Mouse (Mus musculus): ENCODE measurements around the gene Galnt14.

Gene Galnt14

GRCm38 (mm10) chr17:73668996-73669395, 41.3 kb downstream of the Galnt14 start:
- no peak for ATAC-seq (ENCODE audit: low TSS enrichment)

- ATAC-seq (ENCODE audit: low TSS enrichment): no peak
Measured at GRCm38 (mm10) chr17:73663237-73663636, 47.0 kb downstream of the Galnt14 start.

GRCm38 (mm10) chr17:73658731-73659445, 51.4 kb downstream of the Galnt14 start:
- no peak for ATAC-seq (ENCODE audit: low TSS enrichment)

DNA sequence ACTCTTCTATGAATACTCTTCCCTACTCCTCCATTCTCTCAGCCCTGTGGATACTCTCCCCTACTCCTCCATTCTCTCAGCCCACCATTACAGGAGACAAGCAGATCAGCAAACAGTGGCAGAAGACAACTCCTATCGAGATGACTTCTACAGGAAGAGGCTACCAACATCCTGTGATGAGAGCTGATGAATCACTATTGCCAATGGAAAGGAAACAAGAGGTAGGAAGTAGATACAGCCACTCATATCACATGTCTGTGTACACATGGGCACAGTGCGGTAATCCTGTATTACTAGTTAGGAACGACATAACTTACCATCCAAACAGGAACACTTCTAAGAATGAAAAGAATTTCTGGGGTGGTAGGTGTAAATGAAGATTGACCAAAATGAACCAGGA, 53.9 kb downstream of the Galnt14 start:
- ATAC-seq (ENCODE audit: low TSS enrichment): no peak

DNA sequence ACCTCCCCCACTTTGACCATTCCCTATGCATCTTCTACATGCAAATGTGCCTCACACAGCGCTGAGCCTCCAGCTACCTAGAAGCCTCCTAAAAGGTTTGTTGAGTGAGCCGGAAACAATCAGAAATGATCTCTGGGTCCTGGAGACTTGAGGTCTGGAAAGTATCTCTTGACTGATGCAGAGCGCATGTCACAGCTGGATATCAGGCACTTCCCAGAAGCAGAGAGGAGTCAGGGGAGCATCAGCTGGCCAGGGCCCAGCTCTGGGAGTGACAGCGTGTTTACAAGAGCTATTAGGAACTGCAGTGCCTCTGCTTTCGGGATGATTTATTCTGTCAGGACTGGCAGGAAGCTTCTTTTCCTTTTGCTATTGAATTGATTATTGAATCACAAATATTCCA, 56.0 kb downstream of the Galnt14 start:
- ATAC-seq (ENCODE audit: low TSS enrichment): no peak

GRCm38 (mm10) chr17:73649371-73649770, 60.9 kb downstream of the Galnt14 start:
- ATAC-seq (ENCODE audit: low TSS enrichment): peak; percentile 67

DNA sequence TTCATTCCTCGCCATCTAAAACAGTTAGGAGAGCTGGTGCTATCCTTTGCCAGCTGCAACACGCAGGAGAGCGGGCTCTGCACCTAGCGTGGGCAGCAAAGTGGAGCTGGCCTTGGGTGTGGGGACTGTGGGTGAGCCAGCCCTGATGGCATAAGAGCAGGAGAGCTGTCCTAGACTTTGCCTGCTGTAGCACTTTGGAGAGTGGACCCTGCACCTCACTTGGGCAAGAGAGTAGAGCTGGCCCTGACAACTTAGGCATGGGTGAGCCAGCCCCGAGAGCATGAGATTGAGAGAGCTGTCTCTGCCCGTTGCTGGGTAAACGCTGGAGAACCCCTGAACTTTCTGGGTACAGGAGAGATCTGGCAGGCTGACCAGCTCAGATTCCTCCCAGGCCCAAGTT, 68.6 kb downstream of the Galnt14 start:
- ATAC-seq (ENCODE audit: low TSS enrichment): no peak

- no peak for ATAC-seq (ENCODE audit: low TSS enrichment)
Measured at GRCm38 (mm10) chr17:73640117-73640480, 70.2 kb downstream of the Galnt14 start.

- ATAC-seq (ENCODE audit: low TSS enrichment): no peak
Measured at GRCm38 (mm10) chr17:73639401-73640116, 70.7 kb downstream of the Galnt14 start.

GRCm38 (mm10) chr17:73636988-73637387, 73.3 kb downstream of the Galnt14 start:
- ATAC-seq (ENCODE audit: low TSS enrichment): no peak

DNA sequence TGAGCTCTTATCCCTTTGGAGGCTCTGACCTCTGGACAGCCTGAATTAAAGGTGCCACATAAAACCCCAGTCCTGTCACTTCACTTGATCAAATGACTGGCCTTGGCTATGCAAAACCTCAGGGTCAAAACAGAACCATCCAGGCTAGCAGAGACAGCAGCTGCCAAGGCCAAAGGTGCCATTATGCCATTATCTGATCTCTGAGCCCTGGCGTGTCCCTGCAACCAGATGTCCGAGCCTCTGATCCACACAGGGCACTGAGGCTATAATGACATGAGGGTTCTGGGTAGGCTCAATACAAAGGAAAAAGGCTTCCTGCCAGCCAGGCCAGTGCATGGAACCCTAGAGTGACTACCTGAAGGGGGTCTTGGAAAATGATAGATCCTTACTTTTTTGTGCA, 75.4 kb downstream of the Galnt14 start:
- ATAC-seq (ENCODE audit: low TSS enrichment): no peak

DNA sequence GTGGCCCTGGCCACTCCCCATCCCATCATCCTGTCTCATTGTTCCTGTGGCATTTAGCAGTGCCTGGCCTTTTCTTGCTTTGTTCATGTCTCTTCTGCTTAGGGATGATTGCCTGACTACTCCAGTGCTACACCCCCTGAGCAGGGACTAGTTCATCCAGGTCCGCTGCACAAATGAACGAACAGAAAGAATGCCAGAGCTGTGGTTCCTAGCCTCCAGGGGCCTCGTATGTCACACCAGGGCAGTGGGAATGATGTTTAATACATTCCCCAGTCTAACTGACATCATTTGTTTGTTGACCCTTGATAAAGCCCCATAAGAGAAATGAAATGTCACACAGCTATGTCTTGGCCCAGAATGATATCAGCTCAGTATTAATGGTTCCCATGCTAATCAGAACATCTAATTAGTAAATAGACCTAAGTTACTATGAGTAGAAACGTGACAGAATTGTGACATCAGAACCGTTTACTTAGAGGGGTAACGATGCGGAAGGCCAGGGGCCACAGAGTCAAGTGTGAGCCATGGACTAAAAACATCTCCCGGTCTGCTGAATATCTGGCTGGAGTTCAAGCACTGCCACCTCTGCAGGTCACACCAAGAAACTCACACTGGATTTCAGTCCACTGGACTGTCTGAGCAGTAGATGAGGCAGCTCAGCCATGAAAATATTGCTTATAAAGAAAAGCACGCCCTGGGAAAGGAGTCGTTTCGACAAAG, 76.1 kb downstream of the Galnt14 start:
- ATAC-seq (ENCODE audit: low TSS enrichment): no peak

DNA sequence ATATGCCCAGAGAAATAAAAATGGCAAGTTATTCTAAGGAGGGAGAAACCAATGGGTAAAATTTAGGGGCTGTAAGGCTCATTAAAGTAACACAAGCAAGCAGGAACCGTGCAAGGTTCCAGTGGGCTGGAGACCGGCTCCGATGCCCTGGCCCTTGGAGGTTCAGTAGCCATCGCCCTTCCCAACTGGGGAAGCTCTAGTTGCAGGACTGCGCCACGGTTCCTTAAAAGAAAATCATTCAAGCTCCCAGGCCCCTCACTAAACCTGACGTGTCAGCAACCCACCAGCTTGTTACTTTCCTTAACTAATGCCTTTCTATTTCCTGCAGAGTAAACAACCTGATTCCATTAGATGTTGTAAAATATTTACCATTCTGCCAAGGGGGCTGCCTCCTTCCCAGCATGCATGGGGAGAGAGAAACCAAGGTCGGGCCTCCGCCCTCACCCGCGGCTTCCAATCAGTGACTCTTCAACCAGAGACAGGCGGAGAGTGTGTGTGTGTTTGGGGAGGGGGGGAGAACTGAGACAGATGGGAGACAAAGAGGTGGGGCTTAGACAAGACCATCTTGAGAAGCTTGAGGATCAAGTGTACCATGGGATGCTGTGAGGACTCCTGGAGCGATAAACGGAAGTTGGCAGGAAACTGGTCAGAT, 81.9 kb downstream of the Galnt14 start:
- no peak for ATAC-seq (ENCODE audit: low TSS enrichment)

- peak; percentile 59 for ATAC-seq (ENCODE audit: low TSS enrichment)
Measured at GRCm38 (mm10) chr17:73626912-73627311, 83.3 kb downstream of the Galnt14 start.

DNA sequence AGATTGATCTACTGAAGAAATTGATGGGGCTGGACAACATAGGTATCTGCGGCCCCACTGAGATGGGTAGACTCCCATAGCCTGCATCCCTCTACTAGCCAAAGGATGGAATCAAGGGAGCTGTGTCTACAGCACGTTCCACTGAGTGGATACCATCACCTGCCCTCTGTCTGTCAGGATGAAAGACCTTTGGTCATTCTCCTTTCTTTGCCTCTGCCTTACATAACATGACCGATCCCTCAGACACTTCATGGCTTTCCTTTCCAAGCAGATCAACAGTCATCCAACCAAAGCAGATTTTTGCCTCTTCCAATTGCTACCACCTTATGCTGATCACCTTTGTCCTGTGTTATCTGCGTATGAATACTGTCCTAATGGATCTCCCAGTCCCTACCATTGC, 90.2 kb downstream of the Galnt14 start:
- ATAC-seq (ENCODE audit: low TSS enrichment): no peak

- no peak for ATAC-seq (ENCODE audit: low TSS enrichment)
Measured at GRCm38 (mm10) chr17:73602552-73603478, 107.4 kb downstream of the Galnt14 start.

DNA sequence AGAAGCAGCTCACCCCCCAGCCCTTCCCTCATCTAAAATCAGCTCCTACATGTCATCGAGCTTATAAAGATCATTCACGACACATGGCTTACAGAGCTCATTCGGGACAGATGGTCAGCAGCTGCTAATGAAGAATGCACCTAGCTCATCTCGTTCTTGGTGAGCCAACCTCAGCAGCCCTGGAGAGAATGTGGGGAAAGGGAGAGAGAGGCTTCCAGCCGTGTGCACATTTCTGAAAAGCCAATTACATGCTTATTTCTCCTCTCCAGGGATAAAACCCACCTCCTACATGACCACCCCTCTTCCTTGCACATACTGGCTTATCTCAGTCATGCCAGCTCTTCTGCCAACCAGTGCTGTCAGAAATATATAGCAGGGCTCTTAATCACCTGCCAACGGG, 110.3 kb downstream of the Galnt14 start:
- ATAC-seq (ENCODE audit: low TSS enrichment): no peak

DNA sequence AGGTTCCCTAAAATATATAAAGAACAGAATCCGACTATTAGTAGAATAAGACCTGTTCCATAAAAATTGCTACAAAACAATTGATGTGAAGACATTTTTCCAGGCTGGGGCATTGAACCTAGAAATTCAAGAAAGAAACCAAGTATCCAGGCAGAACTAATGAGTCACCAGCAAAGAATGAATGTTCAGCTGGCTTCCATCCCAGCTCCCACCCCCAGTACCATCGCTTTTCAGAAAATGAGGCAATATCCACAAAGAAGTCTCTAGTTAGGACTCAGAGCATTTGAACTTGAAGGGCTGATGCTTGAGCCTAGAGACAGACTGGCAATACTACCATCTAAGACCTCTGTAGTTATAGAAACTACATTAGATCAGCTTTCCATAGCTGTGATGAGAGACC, 118.2 kb downstream of the Galnt14 start:
- no peak for ATAC-seq (ENCODE audit: low TSS enrichment)

DNA sequence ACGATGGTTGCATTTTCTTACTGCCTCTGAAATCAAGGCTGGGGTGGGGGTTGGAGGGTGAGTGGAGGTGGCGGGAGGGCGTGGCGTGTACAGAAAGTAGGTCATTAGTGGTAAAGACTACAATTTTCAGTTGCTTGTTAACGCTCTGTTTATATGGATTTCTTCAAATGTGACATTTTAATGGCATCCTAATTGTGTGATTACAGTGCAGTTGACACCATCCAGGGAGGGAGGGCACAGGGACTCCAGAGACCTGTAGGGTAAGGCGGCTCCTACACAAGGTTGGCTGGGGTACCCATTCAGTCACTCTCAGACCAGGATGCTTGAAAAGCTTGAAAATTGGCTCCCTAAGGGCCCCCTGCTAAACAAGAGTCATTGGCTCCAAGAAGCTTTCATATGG, 122.7 kb downstream of the Galnt14 start:
- ATAC-seq (ENCODE audit: low TSS enrichment): no peak

- no peak for ATAC-seq (ENCODE audit: low TSS enrichment)
Measured at GRCm38 (mm10) chr17:73574186-73574585, 136.1 kb downstream of the Galnt14 start.

DNA sequence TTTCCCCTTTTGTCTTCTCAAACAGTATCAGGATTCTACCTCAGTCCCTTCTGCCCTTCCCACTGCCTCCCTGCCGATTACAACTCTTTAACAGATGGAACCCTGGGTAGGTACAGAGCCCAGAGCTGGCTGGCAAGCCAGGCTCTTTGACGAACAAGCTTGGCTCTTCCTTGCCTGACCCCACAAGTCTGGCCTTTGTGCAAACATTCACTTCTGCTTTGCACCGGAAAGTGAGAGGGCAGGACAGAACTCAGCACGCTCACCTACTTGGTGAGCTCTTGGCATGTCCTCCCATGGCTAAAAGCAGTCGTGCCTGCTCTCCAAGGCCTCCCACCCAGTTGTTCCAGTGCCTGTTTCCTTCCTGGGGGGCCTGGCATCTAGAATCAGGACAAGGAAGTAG, 137.4 kb downstream of the Galnt14 start:
- no peak for ATAC-seq (ENCODE audit: low TSS enrichment)

All from frontal cortex, adult (tissue).